Mouse (Mus musculus) hindbrain, embryonic 15.5 days (tissue): Measurements from ENCODE around the gene Zfp946. TPM values are rescaled to one million over a fixed set of nuclear protein-coding genes. Genes with fewer than 3 reads are reported as not detected.
A peak's percentile ranks its signal among the peaks of the same experiment; 100 is the strongest.

Source experiments
- ATAC-seq: fragments of 200-750 bp; cut with Nextera tagmentation; 2 replicates; pipeline ENCODE4 v1.8.0; 2017; ENCODE audit warnings: low read depth, moderate number of reproducible peaks, moderate TSS enrichment; ENCODE audit not compliant: low FRiP score
- H3K27ac ChIP-seq: fragments of 300-500 bp; sonication (generic); replicated peaks from 2 replicates; pipeline ENCODE4 v1.5.1; 2015; ENCODE audit warnings: mild to moderate bottlenecking, inconsistent platforms
- H3K27me3 ChIP-seq: fragments of 300-500 bp; sonication (generic); 2 replicates; pipeline ENCODE4 v1.6.1; 2015; ENCODE audit warnings: control low read depth, inconsistent platforms
- H3K36me3 ChIP-seq: fragments of 300-500 bp; sonication (generic); 2 replicates; pipeline ENCODE4 v1.6.1; 2015; ENCODE audit warnings: control low read depth, inconsistent platforms
- H3K4me1 ChIP-seq: fragments of 300-500 bp; sonication (generic); replicated peaks from 2 replicates; pipeline ENCODE4 v1.6.1; 2015; ENCODE audit warnings: control low read depth, inconsistent platforms
- H3K4me2 ChIP-seq: fragments of 300-500 bp; sonication (generic); 2 replicates; pipeline ENCODE4 v1.6.1; 2015; ENCODE audit warnings: moderate library complexity, mild to moderate bottlenecking, inconsistent platforms
- H3K4me3 ChIP-seq: fragments of 300-500 bp; sonication (generic); 2 replicates; pipeline ENCODE4 v1.5.1; 2015; ENCODE audit warnings: mild to moderate bottlenecking, inconsistent platforms
- H3K9ac ChIP-seq: fragments of 300-500 bp; sonication (generic); 2 replicates; pipeline ENCODE4 v1.6.1; 2015; ENCODE audit warnings: inconsistent platforms
- H3K9me3 ChIP-seq: fragments of 300-500 bp; sonication (generic); 2 replicates; pipeline ENCODE4 v1.6.1; 2016; ENCODE audit warnings: control low read depth, inconsistent platforms
- WGBS: fragments of 180-500 bp; shearing (Covaris S2); methylation state at CpG from one replicate; pipeline ENCODE4 v1.1.7; 2015; 5-methylcytosine and 5-hydroxymethylcytosine counted together
- polyA plus RNA-seq: library from polyadenylated mRNA; unstranded; fragments of >200 nt; fragmentation: Nextera tagmentation; extraction: Ambion mirVana; gene quantifications from 2 replicates; pipeline ENCODE4 v1.2.1, GENCODE M21; 2015

The Zfp946 gene
- 32.6 and 35.1 TPM in 2 replicates for polyA plus RNA-seq

- under 1% methylated on average over 29 of the region's 29 CpGs for WGBS
- H3K9ac ChIP-seq = peak within 1 kb of the TSS; percentile 74
- peaks cover 6% of the 10 kb centered on the region; the same call in 1 of the 2 replicates for H3K36me3 ChIP-seq
- peaks cover 23% of the 10 kb centered on the region for H3K4me1 ChIP-seq
- H3K27ac ChIP-seq = peak within 1 kb of the TSS; percentile 83
- ATAC-seq = peak; percentile 96
- no peaks in the 10 kb centered on the region for H3K27me3 ChIP-seq
- H3K4me3 ChIP-seq = peak within 1 kb of the TSS; percentile 54
- no peaks in the 10 kb centered on the region for H3K9me3 ChIP-seq
- peak within 1 kb of the TSS; percentile 79 for H3K4me2 ChIP-seq
Observed at GRCm38 (mm10) chr17:22423952-22424617, at the start of gene Zfp946. Gene Zfp946 (plus strand): TSS chr17:22424222.

- 0 out of 2 replicates have a peak, but pooled peaks cover 7% of the 10 kb centered on the region for H3K9me3 ChIP-seq
- H3K4me1 ChIP-seq = no peaks in the 10 kb centered on the region
- no peaks in the 10 kb centered on the region for H3K36me3 ChIP-seq
- no peak overlapping the region for H3K27ac ChIP-seq
- WGBS = 81% methylated on average over 2 of the region's 2 CpGs
- ATAC-seq = no peak
- no peak overlapping the region for H3K9ac ChIP-seq
- no peaks in the 10 kb centered on the region for H3K27me3 ChIP-seq
- no peak overlapping the region for H3K4me2 ChIP-seq
- no peak overlapping the region for H3K4me3 ChIP-seq
Observed at GRCm38 (mm10) chr17:22410756-22411155, 13.3 kb upstream of the Zfp946 start.

- H3K36me3 ChIP-seq = no peaks in the 10 kb centered on the region
- no peak overlapping the region for H3K9ac ChIP-seq
- peak; percentile 65; the same call in 1 of the 2 replicates for ATAC-seq
- no peaks in the 10 kb centered on the region for H3K27me3 ChIP-seq
- H3K4me1 ChIP-seq = no peaks in the 10 kb centered on the region
- H3K27ac ChIP-seq = no peak overlapping the region
- WGBS = under 1% methylated on average over 3 of the region's 3 CpGs
- H3K4me2 ChIP-seq = no peak overlapping the region
- H3K9me3 ChIP-seq = no peaks in the 10 kb centered on the region
- H3K4me3 ChIP-seq = no peak overlapping the region
Observed at GRCm38 (mm10) chr17:22417510-22417909, 6.5 kb upstream of the Zfp946 start.

- H3K27ac ChIP-seq = peak overlapping the region; percentile 83
- H3K36me3 ChIP-seq = peaks cover 6% of the 10 kb centered on the region; the same call in 1 of the 2 replicates
- peak; percentile 49; the same call in 1 of the 2 replicates for ATAC-seq
- WGBS = 2% methylated on average over 12 of the region's 12 CpGs
- peak overlapping the region; percentile 54 for H3K4me3 ChIP-seq
- H3K4me2 ChIP-seq = peak overlapping the region; percentile 79
- no peaks in the 10 kb centered on the region for H3K27me3 ChIP-seq
- peak overlapping the region; percentile 74 for H3K9ac ChIP-seq
- H3K9me3 ChIP-seq = no peaks in the 10 kb centered on the region
- peaks cover 23% of the 10 kb centered on the region for H3K4me1 ChIP-seq
Observed at GRCm38 (mm10) chr17:22424636-22425354, 773 bp downstream of the Zfp946 start.

GRCm38 (mm10) chr17:22447684-22448083, 23.7 kb downstream of the Zfp946 start:
- no peak for ATAC-seq
- Histone ChIP-seq H3K9ac (no peak overlapping the region), H3K4me2 (no peak overlapping the region), H3K4me1 (no peaks in the 10 kb centered on the region), H3K27me3 (no peaks in the 10 kb centered on the region), H3K9me3 (peaks cover 14% of the 10 kb centered on the region; the same call in 1 of the 2 replicates), H3K27ac (no peak overlapping the region), H3K4me3 (no peak overlapping the region), H3K36me3 (peaks cover 45% of the 10 kb centered on the region)
- WGBS = 97% methylated on average over 3 of the region's 3 CpGs

- Histone ChIP-seq H3K27ac (no peak overlapping the region), H3K36me3 (no peaks in the 10 kb centered on the region), H3K9ac (no peak overlapping the region), H3K27me3 (no peaks in the 10 kb centered on the region), H3K9me3 (peaks cover 7% of the 10 kb centered on the region; the same call in 1 of the 2 replicates), H3K4me2 (no peak overlapping the region), H3K4me1 (no peaks in the 10 kb centered on the region), H3K4me3 (no peak overlapping the region)
- no peak for ATAC-seq
- WGBS = 80% methylated on average over 4 of the region's 4 CpGs
Observed at GRCm38 (mm10) chr17:22497120-22497519, 73.1 kb downstream of the Zfp946 start.

Other genes starting within 250 kb of the Zfp946 start
- gene Zfp994, start 198.6 kb upstream of the Zfp946 start, polyA plus RNA-seq = 3.3 and 3.5 TPM in 2 replicates
- 10.8 and 11.0 TPM in 2 replicates for gene CT030661.1, start 109.4 kb upstream of the Zfp946 start, polyA plus RNA-seq
- 13.1 and 13.8 TPM in 2 replicates for gene Zfp944, start 62.8 kb upstream of the Zfp946 start, polyA plus RNA-seq
- gene Zfp758, start 62.8 kb upstream of the Zfp946 start, polyA plus RNA-seq = 7.6 and 9.9 TPM in 2 replicates
- not detected in 2 replicates for gene Vmn2r111, start 149.3 kb downstream of the Zfp946 start, polyA plus RNA-seq
- not detected in 2 replicates for gene Vmn2r112, start 176.7 kb downstream of the Zfp946 start, polyA plus RNA-seq